Mouse (Mus musculus): ENCODE measurements around the gene B3gat3.
A peak's percentile ranks its signal among the peaks of the same experiment; 100 is the strongest.
"Not testable (repeated sequence)": the region's sequence is repeated elsewhere in the genome, so short reads cannot be mapped to it uniquely, and the experiment has no call there.

B3gat3 gene

DNA sequence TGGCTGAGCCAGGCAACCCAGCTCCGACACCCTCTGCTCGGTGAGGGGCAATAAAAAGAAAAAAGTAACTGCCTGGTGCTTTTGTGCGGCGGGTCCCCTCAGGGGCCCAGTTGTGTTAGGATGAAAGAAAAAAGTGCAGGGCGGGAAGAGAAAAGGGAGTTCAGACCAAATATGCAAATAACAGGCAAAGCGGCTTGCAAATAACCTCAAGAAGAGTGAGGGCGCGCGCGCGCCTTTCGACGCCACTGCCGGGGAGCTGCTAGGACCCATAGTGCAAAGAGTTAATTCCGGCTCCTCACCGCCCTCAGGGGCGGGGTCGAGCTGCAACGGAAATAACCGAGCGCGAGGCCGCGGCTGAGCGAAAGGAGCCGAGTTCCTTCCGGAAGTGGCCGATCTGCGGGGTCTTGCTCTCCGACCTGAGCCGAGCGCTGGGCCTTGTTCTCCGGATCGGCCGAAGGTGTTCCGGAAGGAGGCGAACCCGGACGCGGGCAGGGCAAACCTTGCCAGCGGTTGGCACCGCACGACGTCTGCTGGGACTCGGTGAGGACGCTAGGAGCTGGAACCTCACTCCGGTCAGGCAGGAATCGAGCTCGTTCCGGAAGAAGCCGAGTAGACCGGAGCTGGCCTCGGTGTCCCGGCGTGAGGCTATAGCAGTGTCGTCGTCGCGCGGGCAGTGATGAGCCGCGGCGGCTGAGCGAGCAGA, 21.5 kb downstream of the B3gat3 start, which contains the start of gene Mta2:
Mta2 (plus strand) TSS at position 361 of the 703 bp plus-strand sequence.
- DNase-seq (ENCODE audit: extremely low read depth, insufficient read length, low spot score), result peak; percentile 98

DNA sequence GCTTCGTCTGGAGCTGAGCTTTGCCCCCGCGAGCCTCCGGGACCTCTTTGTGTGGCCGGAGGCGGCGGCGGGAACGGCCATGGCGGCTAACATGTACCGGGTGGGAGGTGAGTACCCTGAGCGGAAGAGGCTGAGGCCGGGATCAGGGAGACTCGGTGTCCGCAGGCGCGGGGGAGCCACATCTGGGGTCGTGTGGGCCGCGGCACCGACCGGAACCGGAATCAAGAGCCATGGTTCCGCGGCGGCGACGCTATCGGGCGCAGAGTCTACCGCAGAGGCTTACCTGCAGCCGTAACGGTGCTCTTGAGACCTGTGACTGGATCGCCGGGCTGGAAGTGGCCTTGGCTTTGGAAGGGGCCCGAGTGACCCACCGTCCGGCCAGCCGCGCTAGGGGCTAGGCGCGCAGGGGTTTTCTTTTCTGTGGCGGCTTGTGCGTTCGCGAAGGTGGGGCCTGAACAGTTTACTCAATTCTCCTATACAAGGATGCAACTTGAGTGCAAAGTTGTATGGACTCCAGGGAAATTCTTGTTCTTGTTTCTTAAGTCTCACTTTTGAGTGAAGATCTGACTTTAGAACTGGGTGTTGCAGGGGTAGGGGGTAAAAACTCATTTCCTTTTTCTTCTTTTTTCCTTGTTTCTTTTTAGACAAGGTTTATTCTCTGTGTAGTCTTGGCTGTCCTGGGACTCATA, 22.2 kb downstream of the B3gat3 start:
- peak; percentile 72 for DNase-seq (ENCODE audit: extremely low read depth, insufficient read length, low spot score)

DNA sequence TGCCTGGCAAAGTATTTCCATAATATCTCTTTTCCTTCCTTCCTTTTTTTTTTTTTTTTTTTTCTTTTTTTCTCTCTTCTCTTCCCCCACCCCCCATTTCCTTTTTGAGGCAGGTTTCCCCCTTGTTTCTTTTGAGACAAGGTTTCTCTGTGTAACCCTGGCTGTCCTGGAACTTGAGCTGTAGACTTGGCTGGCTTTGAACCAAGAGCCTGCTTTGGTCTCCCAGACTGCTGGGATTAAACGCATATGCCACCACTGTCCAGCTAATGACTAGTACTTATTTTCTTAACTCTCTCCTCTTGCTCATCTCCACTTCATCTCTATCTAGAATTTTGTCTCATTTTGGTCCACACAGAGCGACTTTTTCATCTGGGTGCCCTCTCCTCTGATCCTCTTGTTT, 22.9 kb downstream of the B3gat3 start:
- no peak for DNase-seq (ENCODE audit: extremely low read depth, insufficient read length, low spot score)

DNA sequence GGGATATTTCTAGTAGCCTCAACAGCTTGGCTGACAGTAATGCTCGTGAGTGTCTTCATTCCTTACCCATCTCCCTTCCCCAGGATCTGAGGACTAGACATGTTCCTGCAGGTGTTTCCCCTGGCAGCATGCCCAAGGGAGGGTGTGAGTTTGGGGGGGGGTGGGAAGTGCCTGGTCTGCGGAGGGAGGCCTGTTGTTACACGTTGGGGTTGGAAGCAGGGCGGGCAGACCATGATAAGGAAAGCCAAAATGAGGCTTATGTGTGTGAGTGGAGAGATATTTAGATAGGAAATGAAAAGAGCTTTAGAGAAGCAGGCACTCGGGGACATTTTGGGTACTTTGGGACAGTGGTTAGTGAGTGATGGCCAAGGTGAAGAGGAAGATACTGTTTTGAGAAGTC, 23.9 kb downstream of the B3gat3 start:
- DNase-seq (ENCODE audit: extremely low read depth, insufficient read length, low spot score), result no peak

DNA sequence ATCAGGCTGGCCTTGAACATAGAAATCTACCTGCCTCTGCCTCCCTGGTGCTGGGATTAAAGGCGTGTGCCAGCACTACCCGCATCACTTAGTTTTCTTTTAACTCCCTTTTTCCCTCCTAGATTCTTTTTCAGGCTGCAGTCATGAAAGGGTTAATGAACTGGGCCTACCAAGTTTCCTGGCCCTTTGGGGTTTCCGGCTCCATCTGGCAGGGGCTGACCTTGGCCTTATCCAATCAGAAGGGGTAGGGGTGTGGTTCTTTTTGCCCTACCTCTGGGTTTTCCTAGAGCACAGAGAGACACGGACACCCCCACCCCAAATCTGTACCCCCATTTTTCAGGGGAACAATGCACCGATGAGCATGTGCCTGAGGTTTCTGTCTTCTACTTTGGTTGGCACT, 24.6 kb downstream of the B3gat3 start:
- no peak for DNase-seq (ENCODE audit: extremely low read depth, insufficient read length, low spot score)

DNA sequence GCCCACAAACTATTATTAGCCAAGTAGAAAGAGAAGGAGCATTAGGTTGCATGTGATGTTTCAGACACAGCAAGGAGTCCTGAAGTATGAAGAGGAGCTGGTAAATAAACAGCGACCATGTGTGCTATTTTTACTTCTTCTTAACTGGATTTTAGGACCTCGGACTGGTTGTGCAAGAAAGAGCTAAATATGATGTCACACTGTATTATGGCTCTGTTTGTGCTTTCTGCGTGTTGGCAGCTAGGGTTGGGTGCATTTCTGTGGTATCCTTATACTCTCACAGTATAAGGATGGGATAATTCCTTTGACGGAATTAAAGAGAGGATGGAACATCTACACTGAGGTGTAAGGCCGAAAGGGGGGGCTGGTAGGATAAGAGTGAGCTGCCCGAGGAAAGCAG, 25.1 kb downstream of the B3gat3 start:
- DNase-seq (ENCODE audit: extremely low read depth, insufficient read length, low spot score), result no peak

DNA sequence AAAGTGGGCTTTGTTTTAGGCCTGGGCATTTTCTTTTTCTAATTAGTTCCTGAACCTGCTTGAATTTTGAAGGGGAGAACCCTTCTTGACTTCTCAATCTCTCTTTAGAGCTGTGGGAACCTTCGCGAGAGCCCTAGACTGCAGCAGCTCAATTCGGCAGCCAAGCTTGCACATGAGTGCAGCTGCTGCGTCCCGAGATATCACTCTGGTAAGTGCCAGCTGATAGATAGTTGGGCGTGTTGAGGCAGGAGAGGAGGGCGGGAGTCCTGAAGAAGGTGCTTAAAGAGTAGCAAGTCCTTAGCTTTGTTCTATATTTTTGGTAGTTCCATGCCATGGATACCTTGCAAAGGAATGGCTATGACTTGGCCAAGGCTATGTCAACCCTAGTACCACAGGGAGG, 26.8 kb downstream of the B3gat3 start:
- no peak for DNase-seq (ENCODE audit: extremely low read depth, insufficient read length, low spot score)

DNA sequence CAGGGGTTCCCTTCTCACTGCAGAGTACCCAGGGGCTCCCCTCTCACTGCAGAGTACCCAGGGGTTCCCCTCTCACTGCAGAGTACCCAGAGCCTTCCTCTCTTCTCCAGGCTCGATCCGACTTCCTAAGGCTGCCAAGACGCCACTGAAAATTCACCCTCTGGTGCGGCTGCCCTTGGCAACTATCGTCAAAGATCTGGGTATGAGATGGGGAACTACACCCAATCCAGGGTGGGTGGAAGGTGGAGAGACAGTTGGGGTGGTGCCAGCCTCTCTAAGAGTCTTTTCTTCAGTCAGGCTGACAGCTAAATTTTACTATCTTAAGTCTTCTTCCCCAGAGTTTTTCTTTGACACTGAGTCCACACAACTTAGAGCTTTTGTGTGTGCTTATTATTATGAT, 30.0 kb downstream of the B3gat3 start:
- no peak for DNase-seq (ENCODE audit: extremely low read depth, insufficient read length, low spot score)

DNA sequence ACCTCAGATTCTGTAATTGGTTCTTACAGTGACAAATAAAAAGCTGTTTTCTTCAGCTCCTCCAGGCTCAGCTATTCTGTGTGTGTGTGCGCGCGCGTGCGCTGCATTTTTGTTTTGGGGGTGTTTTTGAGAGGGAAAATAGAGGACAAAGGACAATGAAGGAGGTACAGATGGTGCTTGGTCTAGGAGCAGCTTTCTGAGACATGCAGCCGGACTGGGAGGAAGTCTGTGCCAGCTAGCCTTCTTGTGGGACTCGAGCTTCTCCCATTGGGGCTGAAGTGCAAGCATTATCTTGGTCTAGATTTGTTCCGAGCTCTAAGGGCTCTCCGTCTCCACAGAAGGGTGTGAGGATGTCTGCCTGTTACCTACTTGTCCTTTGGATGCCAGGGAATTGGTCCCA, 32.1 kb downstream of the B3gat3 start:
- no peak for DNase-seq (ENCODE audit: extremely low read depth, insufficient read length, low spot score)

DNA sequence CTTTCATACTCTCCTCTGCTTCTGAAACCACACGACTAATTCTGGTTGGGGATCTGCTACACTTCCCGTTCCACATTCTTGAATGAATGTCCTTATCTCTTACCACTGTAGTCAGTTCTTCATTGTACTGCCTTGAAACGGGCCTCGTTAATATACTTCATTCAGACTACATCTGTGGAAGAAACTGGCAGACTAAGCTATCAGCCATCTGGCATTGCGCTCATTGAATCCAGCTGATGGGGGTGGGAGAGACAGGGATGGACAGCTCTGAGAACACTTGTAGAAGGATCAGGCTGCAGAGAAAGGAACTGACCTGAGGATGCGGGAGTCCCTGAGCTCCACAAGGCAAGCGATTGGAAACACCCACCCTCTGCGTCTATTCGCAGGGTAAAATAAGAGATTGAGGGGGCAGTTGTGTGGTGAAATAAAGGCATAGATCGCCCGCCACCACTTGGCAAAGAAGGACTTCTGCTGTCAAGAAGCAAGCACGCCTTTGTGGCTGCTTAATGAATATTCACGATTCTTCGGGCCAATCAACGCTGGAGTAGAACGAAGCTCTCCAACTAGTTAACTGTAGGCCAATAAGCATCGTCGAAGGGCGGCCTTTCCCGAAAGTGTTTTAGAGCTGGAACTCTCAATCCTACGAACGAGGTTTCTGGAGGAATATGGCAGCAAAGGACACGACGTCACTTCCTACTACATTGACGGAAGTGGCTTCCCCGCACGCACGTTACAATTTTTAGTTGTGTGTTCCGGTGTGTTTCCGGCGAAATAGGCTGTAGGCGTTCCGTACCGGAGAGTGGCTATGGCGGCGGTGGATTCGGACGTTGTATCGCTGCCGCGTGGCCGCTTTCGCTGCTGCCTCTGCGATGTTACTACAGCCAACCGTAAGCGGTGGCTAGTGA, 33.2 kb downstream of the B3gat3 start, which contains the start of gene Tut1:
Tut1 (plus strand) TSS at position 713 of the 905 bp plus-strand sequence.
- DNase-seq (ENCODE audit: extremely low read depth, insufficient read length, low spot score), result peak; percentile 84

DNA sequence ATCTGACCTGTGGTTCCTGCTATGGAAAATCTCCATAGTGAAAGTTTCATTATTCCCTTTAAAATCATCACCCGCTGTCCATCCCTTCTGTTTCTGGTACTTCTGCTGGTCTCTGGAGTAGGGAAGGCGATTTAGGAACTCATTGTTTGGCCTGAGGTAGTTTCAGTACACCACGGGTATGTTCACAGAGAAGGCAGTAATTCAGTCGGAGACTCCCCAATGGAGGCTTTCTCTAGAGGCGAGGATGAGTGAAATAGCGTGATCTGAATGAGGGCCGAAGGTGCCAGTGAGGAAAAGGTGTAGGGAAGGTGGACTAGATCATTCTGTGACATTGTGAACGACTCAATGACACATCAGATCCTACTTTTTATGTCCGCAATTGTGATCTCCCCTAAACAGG, 34.0 kb downstream of the B3gat3 start:
- no peak for DNase-seq (ENCODE audit: extremely low read depth, insufficient read length, low spot score)

DNA sequence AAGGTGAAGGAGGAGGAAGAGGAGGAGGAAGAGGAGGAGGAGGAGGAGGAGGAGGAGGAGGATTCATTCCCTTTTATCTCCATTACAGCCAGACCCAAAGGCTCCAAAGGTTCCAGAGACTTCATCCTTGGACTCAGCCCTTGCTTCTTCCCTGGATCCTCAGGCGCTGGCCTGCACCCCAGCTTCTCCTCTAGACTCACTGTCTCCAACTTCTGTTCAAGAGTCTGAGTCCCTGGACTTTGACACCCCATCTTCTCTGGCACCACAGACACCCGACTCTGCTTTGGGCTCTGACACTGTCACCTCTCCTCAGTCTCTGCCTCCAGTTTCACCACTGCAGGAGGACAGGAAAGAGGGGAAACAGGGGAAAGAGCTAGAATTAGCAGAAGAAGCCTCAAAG, 42.1 kb downstream of the B3gat3 start:
- no peak for DNase-seq (ENCODE audit: extremely low read depth, insufficient read length, low spot score)

DNA sequence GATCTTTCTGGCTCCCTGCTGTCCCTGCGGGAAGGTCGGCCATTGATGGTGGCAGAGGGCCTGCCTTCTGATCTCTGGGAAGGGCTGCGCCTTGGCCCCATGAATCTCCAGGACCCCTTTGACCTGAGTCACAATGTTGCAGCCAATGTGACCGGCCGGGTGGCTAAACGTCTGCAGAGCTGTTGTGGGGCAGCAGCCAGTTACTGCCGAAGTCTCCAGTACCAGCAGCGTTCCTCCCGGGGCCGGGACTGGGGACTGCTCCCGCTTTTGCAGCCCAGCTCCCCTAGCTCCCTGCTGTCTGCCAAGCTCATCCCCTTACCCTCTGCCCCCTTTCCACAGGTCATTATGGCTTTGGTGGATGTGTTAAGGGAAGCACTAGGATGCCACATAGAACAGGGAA, 44.9 kb downstream of the B3gat3 start:
- no peak for DNase-seq (ENCODE audit: extremely low read depth, insufficient read length, low spot score)

DNA sequence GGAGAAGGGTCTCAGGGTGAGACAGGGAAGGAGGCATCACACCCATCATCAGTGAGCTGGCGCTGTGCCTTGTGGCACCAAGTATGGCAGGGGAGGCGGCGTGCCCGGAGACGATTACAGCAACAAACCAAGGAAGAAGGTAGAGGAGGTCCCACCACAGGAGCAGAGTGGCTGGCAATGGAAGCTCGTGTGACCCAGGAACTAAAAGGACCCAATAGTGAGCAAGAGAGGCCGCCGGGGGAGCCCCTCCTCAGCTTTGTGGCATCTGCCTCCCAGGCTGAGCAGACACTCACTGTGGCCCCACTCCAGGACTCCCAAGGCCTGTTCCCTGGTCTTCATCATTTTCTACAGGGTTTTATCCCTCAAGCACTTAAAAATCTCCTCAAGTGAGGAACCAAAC, 45.6 kb downstream of the B3gat3 start:
- no peak for DNase-seq (ENCODE audit: extremely low read depth, insufficient read length, low spot score)

DNA sequence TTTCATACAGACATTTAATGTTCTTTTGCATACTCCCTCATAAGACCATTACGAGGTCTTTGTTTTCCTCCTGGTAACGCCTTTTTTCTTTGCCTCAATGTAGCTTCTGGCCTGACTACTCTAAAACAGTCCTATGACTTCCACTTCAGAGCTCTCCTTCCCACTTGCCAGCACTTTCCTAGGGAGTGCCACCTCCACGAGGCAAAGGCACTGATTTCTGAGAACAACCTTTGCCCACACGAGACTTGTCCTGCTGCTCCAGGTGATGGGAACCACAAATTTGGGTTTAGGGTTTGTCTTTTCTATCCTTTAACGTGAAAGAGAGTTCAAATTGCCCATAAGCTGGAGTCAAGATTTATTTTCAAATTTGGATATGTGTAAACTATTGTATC, 46.0 kb downstream of the B3gat3 start:
- DNase-seq (ENCODE audit: extremely low read depth, insufficient read length, low spot score), result no peak

DNA sequence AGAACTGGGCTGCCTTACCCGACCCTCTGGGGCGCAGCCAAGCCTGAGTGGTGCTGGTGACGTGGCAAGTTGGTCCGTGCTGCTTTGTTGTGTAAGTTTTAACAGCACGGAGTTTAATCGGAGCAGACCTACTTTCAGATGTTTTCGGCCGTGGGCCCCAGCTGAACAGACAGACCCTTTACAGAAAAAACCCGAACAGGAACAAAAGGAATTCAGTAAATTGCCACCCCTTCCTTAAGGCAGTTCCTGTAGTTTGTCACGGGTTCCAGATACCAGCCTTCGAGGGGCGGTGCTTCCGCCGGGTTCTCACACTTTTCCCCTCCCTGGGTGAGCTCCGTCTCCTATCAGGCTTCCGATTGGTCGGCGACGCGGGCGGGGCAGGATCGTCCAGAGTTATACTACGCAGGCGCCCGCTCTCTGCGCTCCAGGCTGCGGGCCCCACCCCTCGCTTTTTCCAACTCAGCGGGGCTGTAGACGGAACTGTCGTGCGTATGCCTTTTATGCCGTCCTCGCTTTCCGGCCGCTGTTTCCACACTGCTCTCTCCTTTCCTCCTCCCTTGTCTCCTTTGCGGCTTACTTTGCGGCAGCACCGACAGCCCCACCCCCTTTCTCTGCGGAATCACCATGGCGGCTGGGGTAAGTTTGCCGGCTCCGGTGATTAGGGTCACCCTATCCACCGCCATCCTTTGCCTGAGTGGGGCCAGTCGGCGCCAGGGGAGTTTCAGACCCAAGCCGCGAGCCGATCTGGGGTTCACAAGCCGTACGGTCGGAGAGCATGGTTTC, 46.6 kb downstream of the B3gat3 start, which contains the start of gene Eef1g:
Eef1g (plus strand) TSS at position 452 of the 783 bp plus-strand sequence.
- peak; percentile 100 for DNase-seq (ENCODE audit: extremely low read depth, insufficient read length, low spot score)

DNA sequence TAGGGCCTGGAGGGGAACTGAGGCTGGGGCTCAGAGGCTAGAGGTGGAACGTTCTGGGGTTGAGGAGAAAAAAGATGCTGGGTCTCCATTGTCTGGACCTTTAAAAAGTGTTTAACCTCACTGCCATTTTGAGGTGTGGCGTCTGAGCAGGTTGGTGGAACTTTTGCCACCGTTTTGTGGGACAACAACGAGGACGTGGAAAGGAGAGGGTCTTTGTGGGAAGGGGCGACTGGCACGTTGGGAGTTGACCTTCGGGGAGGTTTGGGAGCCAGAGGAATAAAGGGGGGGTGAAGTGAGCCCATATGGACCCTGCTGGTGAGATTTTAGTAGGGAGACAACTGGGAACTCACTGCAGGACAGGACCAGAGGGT, 47.2 kb downstream of the B3gat3 start:
- DNase-seq (ENCODE audit: extremely low read depth, insufficient read length, low spot score), result no peak

DNA sequence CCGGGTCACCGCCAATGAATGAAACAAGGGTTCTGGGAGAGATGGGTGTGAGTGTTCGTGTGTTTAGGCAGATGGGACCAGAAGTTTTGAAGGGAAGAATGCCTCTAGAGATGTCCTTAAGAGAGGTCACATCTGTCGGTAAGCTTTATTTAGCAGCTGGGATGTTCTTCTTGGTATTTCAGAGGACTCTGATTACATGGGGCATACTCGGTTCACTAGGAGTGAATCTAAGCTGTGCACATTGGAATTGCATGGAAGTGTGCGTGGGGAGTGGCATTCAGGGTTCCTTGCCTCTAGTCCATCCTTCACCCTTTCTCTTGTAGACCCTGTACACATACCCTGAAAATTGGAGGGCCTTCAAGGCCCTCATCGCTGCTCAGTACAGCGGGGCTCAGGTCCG, 47.7 kb downstream of the B3gat3 start:
- DNase-seq (ENCODE audit: extremely low read depth, insufficient read length, low spot score), result no peak

DNA sequence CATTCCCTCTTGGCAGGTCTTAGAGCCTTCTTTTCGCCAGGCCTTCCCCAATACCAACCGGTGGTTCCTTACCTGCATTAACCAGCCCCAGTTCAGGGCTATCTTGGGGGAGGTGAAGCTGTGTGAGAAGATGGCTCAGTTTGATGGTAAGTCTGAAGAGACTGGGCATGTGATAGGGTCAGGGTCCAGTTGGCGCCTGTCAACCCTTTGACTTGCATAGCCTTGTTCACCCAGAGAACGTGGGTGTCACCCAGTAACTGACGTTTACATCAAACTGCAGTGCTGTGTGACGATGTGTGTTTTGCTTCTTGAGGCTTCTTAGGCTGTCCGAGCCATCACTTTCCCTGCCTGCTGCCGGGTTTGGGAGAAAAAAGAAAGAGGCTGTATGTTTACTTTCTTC, 52.3 kb downstream of the B3gat3 start:
- not testable (repeated sequence) for DNase-seq (ENCODE audit: extremely low read depth, insufficient read length, low spot score)

DNA sequence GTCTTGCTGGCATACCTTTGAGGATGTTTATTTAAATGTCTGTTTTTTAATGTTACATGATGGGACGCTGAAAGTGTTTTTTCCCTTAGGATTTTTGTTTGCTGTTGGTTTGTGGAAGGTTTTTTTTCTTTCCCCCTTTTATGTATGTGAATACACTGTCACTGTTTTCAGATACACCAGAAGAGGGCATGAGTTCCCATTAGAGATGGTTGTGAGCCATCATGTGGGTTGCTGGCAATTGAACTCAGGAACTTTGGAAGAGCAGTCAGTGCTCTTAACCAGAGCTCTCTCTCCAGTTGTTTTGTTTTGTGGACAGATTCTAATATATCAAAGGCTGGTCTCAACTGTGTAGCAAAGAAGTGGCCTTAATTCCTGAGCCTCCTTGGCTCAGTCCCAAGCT, 54.5 kb downstream of the B3gat3 start:
- DNase-seq (ENCODE audit: extremely low read depth, insufficient read length, low spot score), result no peak

DNA sequence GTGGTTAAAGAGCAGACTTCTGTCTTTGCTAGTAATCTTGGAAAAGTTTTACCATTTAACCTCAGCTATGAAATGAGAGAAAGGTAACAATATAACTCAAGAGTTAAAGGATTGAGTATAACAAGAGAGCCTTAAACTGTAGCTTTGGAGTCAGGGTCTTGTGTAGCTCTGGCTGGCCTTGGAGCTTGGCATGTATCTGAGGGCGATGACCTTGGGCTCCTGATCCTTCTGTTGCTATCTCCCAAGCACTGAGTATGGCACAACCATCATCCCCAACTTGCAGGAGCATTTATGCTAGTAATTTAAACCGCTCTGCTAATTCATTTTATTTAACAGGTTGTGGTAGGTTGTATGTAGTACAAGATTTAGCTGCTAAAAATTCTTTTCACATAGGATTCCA, 55.3 kb downstream of the B3gat3 start:
- no peak for DNase-seq (ENCODE audit: extremely low read depth, insufficient read length, low spot score)
